Mouse (Mus musculus): ENCODE measurements around the gene Ntn3. TPM values are rescaled to one million over a fixed set of nuclear protein-coding genes. Genes with fewer than 3 reads are reported as not detected.

Gene Ntn3
- polyA plus RNA-seq, 1 experiment from 2014 or later = 3.6 TPM

Small RNA genes within 50 kb of the gene (microRNA-seq; reads per million reads assigned to microRNA genes)
- gene Mir5134 (1.0 reads per million), gene Mir6965 (1.0 reads per million)

Other genes with a start within 250 kb of the Ntn3 start
- gene Prss30, start 229.0 kb downstream of the Ntn3 start, polyA plus RNA-seq (2016; fragmentation: Nextera tagmentation; extraction: Ambion mirVana) = 0.18 TPM in 1 of 2 replicates, not detected in the other
- gene Prss22, start 211.4 kb downstream of the Ntn3 start, polyA plus RNA-seq (2016; fragmentation: Nextera tagmentation; extraction: Ambion mirVana) = 0.25 and 1.2 TPM in 2 replicates
- 0.38 and 1.2 TPM in 2 replicates for gene Prss27, start 171.4 kb downstream of the Ntn3 start, polyA plus RNA-seq (2016; fragmentation: Nextera tagmentation; extraction: Ambion mirVana)
- 55.2 and 71.8 TPM in 2 replicates for gene Kctd5, start 136.0 kb downstream of the Ntn3 start, polyA plus RNA-seq (2016; fragmentation: Nextera tagmentation; extraction: Ambion mirVana)
- gene Pdpk1, start 58.6 kb downstream of the Ntn3 start, polyA plus RNA-seq (2016; fragmentation: Nextera tagmentation; extraction: Ambion mirVana) = 33.0 and 38.7 TPM in 2 replicates
- gene Amdhd2, start 45.8 kb downstream of the Ntn3 start, polyA plus RNA-seq (2016; fragmentation: Nextera tagmentation; extraction: Ambion mirVana) = 40.0 and 44.5 TPM in 2 replicates
- gene Atp6v0c, start 39.8 kb downstream of the Ntn3 start, polyA plus RNA-seq (2016; fragmentation: Nextera tagmentation; extraction: Ambion mirVana) = 538 and 598 TPM in 2 replicates
- 5.3 TPM in 2 replicates for gene Tbc1d24, start 4.0 kb downstream of the Ntn3 start, polyA plus RNA-seq (2016; fragmentation: Nextera tagmentation; extraction: Ambion mirVana)
- 9.9 and 10.0 TPM in 2 replicates for gene Tedc2, start 11.3 kb upstream of the Ntn3 start, polyA plus RNA-seq (2016; fragmentation: Nextera tagmentation; extraction: Ambion mirVana)
- gene Ccnf, start 42.0 kb upstream of the Ntn3 start, polyA plus RNA-seq (2016; fragmentation: Nextera tagmentation; extraction: Ambion mirVana) = 67.9 and 78.9 TPM in 2 replicates
- not detected in 2 replicates for gene Abca17, start 141.5 kb upstream of the Ntn3 start, polyA plus RNA-seq (2016; fragmentation: Nextera tagmentation; extraction: Ambion mirVana)
- gene Abca3, start 142.4 kb upstream of the Ntn3 start, polyA plus RNA-seq (2016; fragmentation: Nextera tagmentation; extraction: Ambion mirVana) = 7.2 and 8.2 TPM in 2 replicates
- gene Rnps1, start 205.0 kb upstream of the Ntn3 start, polyA plus RNA-seq (2016; fragmentation: Nextera tagmentation; extraction: Ambion mirVana) = 311 and 345 TPM in 2 replicates
- gene Eci1, start 217.1 kb upstream of the Ntn3 start, polyA plus RNA-seq (2016; fragmentation: Nextera tagmentation; extraction: Ambion mirVana) = 146 and 187 TPM in 2 replicates
- gene Dnase1l2, start 233.6 kb upstream of the Ntn3 start, polyA plus RNA-seq (2016; fragmentation: Nextera tagmentation; extraction: Ambion mirVana) = 1.6 and 2.3 TPM in 2 replicates

Data from heart, embryonic 10.5 days (tissue).